Mouse (Mus musculus) neural tube, embryonic 12.5 days (tissue): ENCODE measurements at regions not wholly inside any gene's neighbourhood (a gene's known extent, or its start where the extent isn't known, plus 50 kb on each side); places are given as distances from the start of the nearest gene placed in this dataset.

Experiments used
- ATAC-seq: fragments of 200-750 bp; cut with Nextera tagmentation; 2 replicates; pipeline ENCODE4 v1.8.0; 2017; ENCODE audit warnings: low read depth, mild to moderate bottlenecking, moderate TSS enrichment, moderate library complexity; ENCODE audit not compliant: low FRiP score
- H3K27ac ChIP-seq: fragments of 300-500 bp; sonication (generic); 2 replicates; pipeline ENCODE4 v1.5.1; 2016
- H3K27me3 ChIP-seq: fragments of 300-500 bp; sonication (generic); replicated peaks from 2 replicates; pipeline ENCODE4 v1.6.1; 2016; ENCODE audit warnings: mild to moderate bottlenecking
- H3K36me3 ChIP-seq: fragments of 300-500 bp; sonication (generic); 2 replicates; pipeline ENCODE4 v1.6.1; 2016; ENCODE audit warnings: mild to moderate bottlenecking
- H3K4me1 ChIP-seq: fragments of 300-500 bp; sonication (generic); 2 replicates; pipeline ENCODE4 v1.6.1; 2016
- H3K4me2 ChIP-seq: fragments of 300-500 bp; sonication (generic); replicated peaks from 2 replicates; pipeline ENCODE4 v1.6.1; 2016; ENCODE audit warnings: mild to moderate bottlenecking
- H3K4me3 ChIP-seq: fragments of 300-500 bp; sonication (generic); 2 replicates; pipeline ENCODE4 v1.5.1; 2016
- H3K9ac ChIP-seq: fragments of 300-500 bp; sonication (generic); 2 replicates; pipeline ENCODE4 v1.6.1; 2016; ENCODE audit warnings: mild to moderate bottlenecking
- H3K9me3 ChIP-seq: fragments of 300-500 bp; sonication (generic); 2 replicates; pipeline ENCODE4 v1.6.1; 2016; ENCODE audit warnings: mild to moderate bottlenecking
- WGBS: fragments of 180-500 bp; shearing (Covaris S2); methylation state at CpG from one replicate; pipeline ENCODE4 v1.1.7; 2016; 5-methylcytosine and 5-hydroxymethylcytosine counted together

DNA sequence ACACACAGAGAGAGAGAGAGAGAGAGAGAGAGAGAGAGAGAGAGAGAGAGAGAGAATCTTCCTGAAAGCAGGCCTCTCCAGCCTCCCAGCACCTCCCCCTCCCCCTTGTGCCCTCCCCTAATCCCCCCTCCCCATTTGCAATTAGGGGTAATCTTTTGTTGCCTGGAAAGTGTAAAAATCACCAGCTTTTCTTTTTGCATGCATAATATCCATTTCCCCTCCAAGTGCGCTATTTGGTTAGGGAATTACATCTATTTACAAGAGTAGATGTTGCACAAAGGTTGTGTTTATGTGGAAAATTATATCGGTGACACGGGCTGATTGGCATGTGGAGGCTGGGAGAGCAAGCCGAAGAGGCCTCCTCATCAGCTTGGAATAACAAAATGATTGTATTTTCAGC, 135.4 kb upstream of the Gm12830 start:
- Histone ChIP-seq H3K27ac (no peak overlapping the region), H3K4me1 (peaks cover 9% of the 10 kb centered on the region; the same call in 1 of the 2 replicates), H3K4me2 (no peak overlapping the region), H3K9ac (no peak overlapping the region), H3K9me3 (no peaks in the 10 kb centered on the region), H3K36me3 (no peaks in the 10 kb centered on the region), H3K4me3 (no peak overlapping the region), H3K27me3 (peaks cover 10% of the 10 kb centered on the region; the same call in 1 of the 2 replicates)
- ATAC-seq = no peak
- 63% methylated on average over 4 of the region's 4 CpGs for WGBS

DNA sequence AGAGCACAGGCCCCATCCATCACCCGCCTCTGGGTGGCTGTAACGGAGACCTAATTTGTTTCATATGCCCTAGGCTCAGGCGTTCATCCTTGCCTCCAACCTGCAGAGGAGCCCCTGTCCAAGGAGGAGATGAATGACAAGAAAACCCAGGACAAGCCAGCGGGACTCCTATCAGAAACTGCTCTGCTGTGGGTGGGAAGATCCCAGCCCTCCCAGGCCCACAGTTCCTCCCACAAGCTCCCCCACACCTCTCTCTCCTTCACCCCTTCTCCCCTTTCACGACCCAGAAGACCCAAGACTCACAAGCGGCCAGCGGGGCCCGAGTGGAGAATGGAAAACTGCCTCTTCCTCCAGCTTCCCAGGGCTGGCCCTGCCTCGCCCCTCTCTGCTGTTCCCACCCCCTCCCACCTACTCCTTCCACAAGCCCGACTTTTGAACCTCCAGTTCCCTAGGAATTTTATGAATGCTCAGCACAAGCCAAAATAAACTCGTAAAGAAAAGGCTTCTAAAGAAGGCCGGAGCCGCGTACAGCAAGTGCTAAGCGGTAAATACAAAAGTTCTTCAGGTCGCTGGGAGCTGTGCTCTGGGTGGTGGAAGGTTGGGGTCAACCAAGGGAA, 133.1 kb upstream of the Gm12830 start:
- Histone ChIP-seq H3K9me3 (no peaks in the 10 kb centered on the region), H3K9ac (no peak overlapping the region), H3K4me3 (no peak overlapping the region), H3K4me2 (0 out of 2 replicates have a peak overlapping the region, but pooled peaks have one; percentile 12), H3K27me3 (peaks cover 10% of the 10 kb centered on the region; the same call in 1 of the 2 replicates), H3K36me3 (no peaks in the 10 kb centered on the region), H3K27ac (no peak overlapping the region), H3K4me1 (peaks cover 9% of the 10 kb centered on the region; the same call in 1 of the 2 replicates)
- ATAC-seq = peak; percentile 21; the same call in 1 of the 2 replicates
- WGBS = 23% methylated on average over 16 of the region's 16 CpGs

DNA sequence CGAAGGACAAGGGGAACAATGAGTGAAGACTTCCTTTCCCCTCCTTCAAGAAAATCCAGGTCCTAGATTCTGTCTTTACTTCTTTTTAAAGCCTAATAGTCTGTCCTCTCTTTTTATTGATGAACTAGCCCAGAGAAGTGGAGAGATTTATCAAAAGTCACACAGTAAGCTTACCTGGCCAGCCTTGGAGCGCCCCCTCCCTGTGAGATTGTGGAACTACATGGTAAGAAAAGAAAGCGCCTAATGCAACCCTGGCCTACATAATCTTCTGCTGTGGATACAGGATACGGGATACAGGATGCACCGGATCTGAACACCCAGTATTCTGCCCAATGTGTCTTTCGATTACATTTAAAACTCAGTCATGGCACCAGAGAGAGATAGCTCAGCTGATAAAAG, 132.6 kb upstream of the Gm12830 start:
- WGBS = 72% methylated on average over 6 of the region's 6 CpGs
- Histone ChIP-seq H3K4me2 (no peak overlapping the region), H3K4me3 (no peak overlapping the region), H3K36me3 (no peaks in the 10 kb centered on the region), H3K27me3 (peaks cover 10% of the 10 kb centered on the region; the same call in 1 of the 2 replicates), H3K27ac (no peak overlapping the region), H3K4me1 (peaks cover 9% of the 10 kb centered on the region; the same call in 1 of the 2 replicates), H3K9ac (no peak overlapping the region), H3K9me3 (no peaks in the 10 kb centered on the region)
- no peak for ATAC-seq

DNA sequence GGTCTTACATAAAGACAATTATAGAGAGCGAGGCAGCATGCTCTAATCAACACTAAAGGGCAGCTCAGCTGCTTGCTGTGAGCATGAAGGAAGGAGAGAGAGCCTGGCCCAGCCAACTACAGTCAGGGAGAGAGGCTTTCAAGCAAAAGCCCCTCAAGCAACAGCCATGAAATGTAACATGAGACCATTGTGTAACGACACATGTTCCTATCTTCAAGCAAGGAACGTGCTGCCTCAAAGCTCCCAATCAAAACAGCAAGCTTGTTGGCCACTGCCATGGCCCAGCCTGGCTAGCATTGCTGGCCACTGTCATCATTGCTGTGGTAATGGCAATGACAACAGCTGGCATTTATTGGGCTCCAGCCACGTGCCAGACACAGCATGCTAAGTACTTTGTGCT, 115.9 kb upstream of the Gm12830 start:
- WGBS = 58% methylated on average over 4 of the region's 4 CpGs
- H3K4me2 ChIP-seq = no peak overlapping the region

DNA sequence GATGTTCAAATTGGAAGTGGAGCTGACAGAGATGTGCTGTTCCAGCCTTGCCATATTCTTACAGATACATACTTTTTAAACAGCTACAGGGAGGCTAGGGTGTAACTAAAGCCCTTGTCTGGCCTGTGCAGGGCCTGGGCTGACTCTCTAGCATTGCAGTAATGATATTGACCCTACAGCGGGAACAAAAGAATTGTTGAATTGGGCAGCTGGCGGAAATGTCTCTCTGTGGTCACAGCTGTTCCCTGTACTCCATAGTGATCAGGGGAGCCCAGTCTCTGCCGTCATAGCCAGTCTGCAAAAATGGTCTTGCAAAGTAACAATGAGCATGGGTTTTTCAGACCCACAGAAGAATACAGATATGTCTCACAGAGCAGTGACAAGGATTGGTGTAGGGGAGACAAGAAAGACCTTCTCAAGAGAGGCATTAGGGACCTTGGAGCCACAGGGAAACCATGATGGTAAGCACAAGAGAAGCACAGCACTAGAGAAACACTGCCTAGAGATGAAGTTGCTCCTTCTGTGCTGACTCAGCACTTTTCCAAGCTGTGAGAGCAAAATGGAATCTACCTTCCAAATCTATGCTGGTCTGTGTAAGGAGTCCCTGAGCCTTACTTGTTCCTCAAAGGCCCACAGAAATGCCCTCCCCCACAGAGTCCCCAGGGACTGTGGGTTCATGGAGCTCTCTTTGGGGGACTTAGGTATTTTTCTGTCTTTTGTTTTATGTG, 111.2 kb upstream of the Gm12830 start:
- Histone ChIP-seq H3K27me3 (no peaks in the 10 kb centered on the region), H3K9ac (no peak overlapping the region), H3K4me3 (no peak overlapping the region), H3K36me3 (no peaks in the 10 kb centered on the region), H3K4me1 (0 out of 2 replicates have a peak, but pooled peaks cover 7% of the 10 kb centered on the region), H3K4me2 (no peak overlapping the region), H3K9me3 (no peaks in the 10 kb centered on the region), H3K27ac (no peak overlapping the region)
- WGBS = 65% methylated on average over 3 of the region's 3 CpGs
- no peak for ATAC-seq

More for the DNA sequence above, 115.9 kb upstream of the Gm12830 start:
- ATAC-seq = no peak
- no peaks in the 10 kb centered on the region for H3K9me3 ChIP-seq
- H3K4me1 ChIP-seq = no peaks in the 10 kb centered on the region
- no peaks in the 10 kb centered on the region for H3K27me3 ChIP-seq
- H3K4me3 ChIP-seq = no peak overlapping the region
- H3K9ac ChIP-seq = no peak overlapping the region
- no peak overlapping the region for H3K27ac ChIP-seq
- H3K36me3 ChIP-seq = no peaks in the 10 kb centered on the region

DNA sequence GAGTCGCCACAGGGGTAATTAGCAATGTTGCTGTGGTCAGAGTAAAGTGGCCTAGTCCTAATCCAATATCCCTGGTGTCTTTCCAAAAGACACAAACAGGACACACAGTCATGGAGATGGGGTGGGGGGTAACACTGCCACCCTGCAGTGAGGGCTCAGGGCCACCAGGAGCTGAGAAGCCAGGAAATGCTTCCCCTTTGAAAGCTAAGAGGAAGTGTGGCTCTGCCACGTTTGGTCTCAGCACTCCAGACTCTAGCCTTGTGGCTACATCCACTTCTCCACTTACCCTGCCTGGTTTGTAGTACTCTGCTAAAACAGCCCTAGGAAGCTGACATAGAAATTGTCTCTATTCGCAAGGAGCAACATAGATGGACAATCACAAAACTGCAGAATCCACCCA, 110.4 kb upstream of the Gm12830 start:
- Histone ChIP-seq H3K36me3 (no peaks in the 10 kb centered on the region), H3K27me3 (no peaks in the 10 kb centered on the region), H3K4me3 (no peak overlapping the region), H3K27ac (no peak overlapping the region), H3K9ac (no peak overlapping the region), H3K4me2 (no peak overlapping the region), H3K4me1 (0 out of 2 replicates have a peak, but pooled peaks cover 7% of the 10 kb centered on the region), H3K9me3 (no peaks in the 10 kb centered on the region)
- ATAC-seq = no peak
- 70% methylated on average over 3 of the region's 3 CpGs for WGBS

DNA sequence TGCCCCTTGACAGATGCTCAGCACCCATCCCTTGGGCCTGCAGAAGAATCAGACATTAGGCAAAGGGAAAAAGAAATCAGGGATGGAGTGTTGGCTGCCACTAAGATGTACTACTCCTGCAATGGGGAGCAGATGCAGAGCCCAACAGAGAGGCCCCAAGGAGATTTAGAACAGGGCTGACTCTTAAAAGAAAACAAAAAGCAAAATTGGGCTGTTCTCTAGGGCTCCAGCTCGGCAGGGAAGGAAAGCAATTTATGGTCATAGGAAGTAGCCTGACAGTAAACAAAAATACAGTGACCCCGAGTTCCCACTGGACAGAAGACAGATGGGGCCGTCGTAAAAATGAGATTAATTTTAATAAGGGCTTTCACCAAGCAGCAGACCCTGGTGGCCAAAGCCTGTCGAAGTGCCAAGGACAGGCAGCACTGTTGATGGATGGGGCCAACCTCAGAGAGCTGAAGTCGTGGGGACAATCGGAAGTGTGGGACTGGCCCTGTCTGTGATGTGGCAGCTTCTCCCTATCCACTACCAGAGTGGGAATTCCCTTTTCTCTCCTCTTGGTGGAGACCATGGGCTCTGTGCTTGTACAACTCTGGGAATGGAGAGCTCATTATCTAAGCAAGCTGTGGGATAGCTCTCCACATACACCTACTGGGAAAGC, 109.4 kb upstream of the Gm12830 start:
- no peak overlapping the region for H3K27ac ChIP-seq
- no peaks in the 10 kb centered on the region for H3K36me3 ChIP-seq
- WGBS = 35% methylated on average over 7 of the region's 7 CpGs
- no peaks in the 10 kb centered on the region for H3K9me3 ChIP-seq
- no peak overlapping the region for H3K4me2 ChIP-seq
- H3K4me3 ChIP-seq = no peak overlapping the region
- H3K27me3 ChIP-seq = no peaks in the 10 kb centered on the region
- no peak for ATAC-seq
- H3K9ac ChIP-seq = no peak overlapping the region
- 0 out of 2 replicates have a peak, but pooled peaks cover 7% of the 10 kb centered on the region for H3K4me1 ChIP-seq

DNA sequence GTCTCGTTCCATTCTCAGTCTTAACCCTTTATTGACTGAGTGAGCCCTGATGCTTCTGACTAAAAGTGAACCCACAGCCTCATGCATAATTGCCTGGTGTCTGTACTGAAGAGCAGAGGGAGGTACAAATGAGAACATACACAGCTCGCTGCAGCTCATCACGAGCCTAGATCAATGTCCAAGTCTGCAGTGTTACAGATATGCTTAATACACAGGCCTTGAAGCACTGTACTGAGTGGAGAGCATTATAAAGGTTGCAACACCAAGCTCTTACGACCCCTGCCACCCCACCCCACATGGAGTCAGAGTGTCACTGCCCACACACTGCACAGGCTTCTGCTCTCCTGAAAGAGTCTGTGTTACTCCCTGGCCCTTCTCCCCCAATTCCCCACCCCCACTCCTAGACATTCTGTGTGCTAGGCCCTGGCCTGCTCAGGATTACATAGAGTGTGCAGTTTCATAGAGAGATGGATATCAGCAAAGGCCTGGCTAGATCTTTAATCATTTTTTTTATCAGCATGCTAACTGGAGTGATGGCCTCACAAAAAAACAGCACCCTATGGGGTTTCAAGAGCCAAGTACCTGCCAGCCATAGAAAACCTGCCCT, 108.5 kb upstream of the Gm12830 start:
- Histone ChIP-seq H3K9ac (no peak overlapping the region), H3K9me3 (no peaks in the 10 kb centered on the region), H3K4me3 (no peak overlapping the region), H3K27ac (no peak overlapping the region), H3K27me3 (no peaks in the 10 kb centered on the region), H3K4me2 (no peak overlapping the region), H3K4me1 (0 out of 2 replicates have a peak, but pooled peaks cover 7% of the 10 kb centered on the region), H3K36me3 (no peaks in the 10 kb centered on the region)
- WGBS = 64% methylated on average over 4 of the region's 4 CpGs
- no peak for ATAC-seq

DNA sequence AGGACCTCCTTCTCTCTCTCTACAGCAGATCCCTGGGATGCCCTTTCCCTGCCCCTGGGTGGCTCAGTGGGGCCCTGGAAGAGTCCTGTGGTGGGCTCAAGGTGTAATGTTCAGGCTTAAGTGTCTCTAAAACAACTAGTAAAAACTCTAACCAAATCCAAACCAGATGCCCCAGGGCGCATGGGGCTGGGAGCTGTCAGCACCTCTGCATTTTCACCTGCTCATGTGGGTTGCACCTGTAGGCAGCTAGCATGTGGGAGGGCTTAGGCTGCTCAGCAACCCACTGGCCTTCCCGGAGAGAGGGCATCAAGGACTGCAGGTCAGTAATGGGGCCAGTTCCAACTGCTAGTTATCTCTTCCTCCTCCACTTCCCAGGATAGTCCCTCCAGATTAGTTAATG, 104.8 kb upstream of the Gm12830 start:
- no peaks in the 10 kb centered on the region for H3K36me3 ChIP-seq
- no peak overlapping the region for H3K9ac ChIP-seq
- no peak overlapping the region for H3K4me2 ChIP-seq
- H3K9me3 ChIP-seq = no peaks in the 10 kb centered on the region
- H3K27me3 ChIP-seq = no peaks in the 10 kb centered on the region
- H3K4me3 ChIP-seq = no peak overlapping the region
- ATAC-seq = no peak
- H3K27ac ChIP-seq = no peak overlapping the region
- 84% methylated on average over 2 of the region's 2 CpGs for WGBS
- 0 out of 2 replicates have a peak, but pooled peaks cover 7% of the 10 kb centered on the region for H3K4me1 ChIP-seq

DNA sequence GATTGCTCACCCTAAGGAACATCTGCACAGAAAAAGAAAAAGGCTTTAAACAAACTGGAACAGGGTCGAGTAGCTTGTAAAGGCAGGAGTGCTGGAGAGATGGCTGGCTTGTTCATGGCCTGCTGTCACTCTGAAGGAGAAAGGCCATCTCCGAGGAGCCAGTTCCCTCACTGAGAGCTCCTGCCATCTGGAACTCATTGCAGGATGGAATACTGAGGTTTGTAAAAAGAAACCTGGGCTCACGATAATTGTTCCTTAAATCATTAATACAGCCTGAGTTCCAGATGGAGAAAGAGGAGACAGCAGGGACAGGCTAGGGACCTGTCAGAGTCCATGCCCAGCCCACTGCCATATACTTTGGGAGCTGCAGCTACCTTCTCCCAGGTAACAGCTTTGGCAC, 100.8 kb upstream of the Gm12830 start:
- H3K9ac ChIP-seq = no peak overlapping the region
- no peak for ATAC-seq
- no peaks in the 10 kb centered on the region for H3K9me3 ChIP-seq
- H3K36me3 ChIP-seq = no peaks in the 10 kb centered on the region
- 60% methylated on average over 3 of the region's 3 CpGs for WGBS
- no peaks in the 10 kb centered on the region for H3K27me3 ChIP-seq
- H3K4me2 ChIP-seq = no peak overlapping the region
- H3K27ac ChIP-seq = no peak overlapping the region
- H3K4me1 ChIP-seq = no peaks in the 10 kb centered on the region
- H3K4me3 ChIP-seq = no peak overlapping the region

DNA sequence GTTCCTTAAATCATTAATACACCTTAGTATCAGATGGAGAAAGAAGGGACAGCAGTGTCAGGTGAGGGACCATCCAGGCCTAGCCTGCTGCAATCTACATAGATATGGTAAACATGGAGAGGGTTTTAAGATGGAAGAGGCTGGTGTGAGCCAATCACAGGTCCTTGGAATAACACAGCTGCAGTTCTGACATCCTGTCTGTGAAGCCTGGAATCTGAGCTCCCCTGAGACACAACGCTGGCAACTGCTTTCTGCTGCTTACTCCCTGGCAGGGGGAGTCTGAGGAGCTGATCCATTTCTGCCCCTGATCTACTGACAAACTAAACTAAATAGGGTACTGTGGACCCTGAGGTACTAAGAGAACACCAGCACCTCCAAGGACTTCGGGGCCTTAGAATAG, 100.1 kb upstream of the Gm12830 start:
- no peak overlapping the region for H3K4me2 ChIP-seq
- H3K9me3 ChIP-seq = no peaks in the 10 kb centered on the region
- 60% methylated on average over 2 of the region's 2 CpGs for WGBS
- no peak for ATAC-seq
- H3K36me3 ChIP-seq = no peaks in the 10 kb centered on the region
- H3K4me3 ChIP-seq = no peak overlapping the region
- H3K27me3 ChIP-seq = no peaks in the 10 kb centered on the region
- H3K9ac ChIP-seq = no peak overlapping the region
- H3K4me1 ChIP-seq = no peaks in the 10 kb centered on the region
- H3K27ac ChIP-seq = no peak overlapping the region
